Mouse (Mus musculus): ENCODE results near the gene Elobl. TPM values are rescaled to one million over a fixed set of nuclear protein-coding genes. Genes with fewer than 3 reads are reported as not detected.

Gene Elobl
- polyA plus RNA-seq, 1 experiment from 2014 or later, result not detected

GRCm38 (mm10) chr11:88926566-88926965 is 40.2 kb downstream of the Elobl start:
- Histone ChIP-seq H3K9me3 (replicated peaks) (no peaks in the 10 kb centered on the region), H3K27me3 (no peaks in the 10 kb centered on the region), H3K36me3 (peaks cover 42% of the 10 kb centered on the region), H3K4me2 (replicated peaks) (no peak overlapping the region), H3K4me3 (no peak overlapping the region), H3K4me1 (no peaks in the 10 kb centered on the region), H3K27ac (no peak overlapping the region), H3K9ac (no peak overlapping the region)
- no peak for ATAC-seq (ENCODE audit: low FRiP score)
- 92% methylated on average over 5 of the region's 5 CpGs for WGBS

Other genes starting within 250 kb of the Elobl start
- 34.8 and 35.9 TPM in 2 replicates for gene Msi2, start 248.4 kb downstream of the Elobl start, polyA plus RNA-seq (2016; fragmentation: Nextera tagmentation; extraction: Ambion mirVana)
- 21.8 and 22.3 TPM in 2 replicates for gene Akap1, start 102.3 kb downstream of the Elobl start, polyA plus RNA-seq (2016; fragmentation: Nextera tagmentation; extraction: Ambion mirVana)
- gene Scpep1, start 11.5 kb downstream of the Elobl start, polyA plus RNA-seq (2016; fragmentation: Nextera tagmentation; extraction: Ambion mirVana), result 44.1 and 46.2 TPM in 2 replicates
- gene Coil, start 3.3 kb upstream of the Elobl start, polyA plus RNA-seq (2016; fragmentation: Nextera tagmentation; extraction: Ambion mirVana), result 31.7 and 32.0 TPM in 2 replicates
- gene Trim25, start 32.4 kb upstream of the Elobl start, polyA plus RNA-seq (2016; fragmentation: Nextera tagmentation; extraction: Ambion mirVana), result 3.3 and 4.4 TPM in 2 replicates
- 10.6 and 11.9 TPM in 2 replicates for gene Dgke, start 99.9 kb upstream of the Elobl start, polyA plus RNA-seq (2016; fragmentation: Nextera tagmentation; extraction: Ambion mirVana)
- gene Gm525, start 106.9 kb upstream of the Elobl start, polyA plus RNA-seq (2016; fragmentation: Nextera tagmentation; extraction: Ambion mirVana), result 0.58 TPM in 1 of 2 replicates, not detected in the other